32 mouse cellular contexts compared by ENCODE assay signal in the genomic region with DNA sequence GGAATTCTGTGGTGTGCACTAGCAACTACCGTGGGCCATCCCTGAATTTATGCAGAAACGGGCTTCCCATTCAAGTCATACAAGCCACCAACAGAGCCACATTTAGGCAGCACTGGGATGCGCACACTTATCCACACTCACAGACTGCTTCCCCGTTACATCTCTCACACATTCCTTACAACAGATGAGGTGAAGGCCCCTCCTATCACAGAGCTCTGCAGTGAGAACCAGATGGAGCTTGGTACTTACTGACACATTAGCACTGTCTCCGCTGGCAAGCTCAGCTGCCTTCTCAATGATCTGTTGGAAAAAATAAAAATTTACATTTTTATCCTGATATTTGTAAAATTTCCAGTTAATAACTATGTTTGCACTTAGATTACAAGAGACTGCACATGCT. TPM values are rescaled to one million over a fixed set of nuclear protein-coding genes. Genes with fewer than 3 reads are reported as not detected.
DNase-seq lines count a peak whose midpoint lies in the region; ATAC-seq and TF ChIP-seq lines count a peak whose summit lies in the region.
"Had no signal": no experiment of that assay in that cellular context is flagged by ENCODE, and none has a peak within 500 bp of the region (broad histone marks: within the 10 kb centered on the region; RNA-seq: fewer than 3 reads in every experiment).

No protein-coding gene starts in this region.

- no peaks in the 10 kb centered on the region for H3K4me1 ChIP-seq in midbrain, postnatal 0 days (ENCODE audit: insufficient read depth, low read length)
- H3K4me1 ChIP-seq in midbrain, embryonic 14.5 days (ENCODE audit: control insufficient read depth, insufficient read depth, low read length): no peaks in the 10 kb centered on the region
- H3K4me1 ChIP-seq: heart, embryonic 13.5 days; limb, embryonic 13.5 days; lung, embryonic 15.5 days; stomach, embryonic 15.5 days had no signal

- no peak for TF ChIP-seq CTCF in midbrain, postnatal 0 days (IDR thresholded peaks at IDR 0.05)
- TF ChIP-seq CTCF in brain, embryonic 14.5 days (IDR thresholded peaks at IDR 0.05; ENCODE audit: borderline replicate concordance, extremely low read depth, insufficient read depth, insufficient read length): no peak

- DNase-seq in frontal cortex, postnatal 25 days (ENCODE audit: low spot score in 2 of 2): no peak
- peak; percentile 9 for DNase-seq in midbrain, postnatal 0 days (ENCODE audit: low spot score)
- no peak for DNase-seq in midbrain, embryonic 14.5 days
- DNase-seq in brain, embryonic 14.5 days (ENCODE audit: low read depth): peak; percentile 73
- peak; percentile 25 for DNase-seq in layer of hippocampus, postnatal 36 days
- DNase-seq in lung, postnatal 4 days: no peak
- DNase-seq: adrenal gland, postnatal 14 days; cerebellum, adult 8-10 months; cerebellum, postnatal 36 days; gastrocnemius, postnatal 10 days; heart, postnatal 10 days; kidney, adult 9 months; kidney, postnatal 10 days; thymus, postnatal 14 days had no signal

- no peaks in the 10 kb centered on the region for H3K27me3 ChIP-seq in midbrain, postnatal 0 days (ENCODE audit: insufficient read depth, low read length)
- H3K27me3 ChIP-seq in midbrain, embryonic 14.5 days (ENCODE audit: control insufficient read depth, insufficient read depth, low read length): no peaks in the 10 kb centered on the region
- H3K27me3 ChIP-seq: heart, embryonic 13.5 days; limb, embryonic 13.5 days; lung, embryonic 15.5 days; stomach, embryonic 15.5 days had no signal

- peak; percentile 67 for ATAC-seq in frontal cortex, adult (ENCODE audit: low TSS enrichment)
- ATAC-seq in midbrain, postnatal 0 days (ENCODE audit: low FRiP score): no peak
- no peak for ATAC-seq in midbrain, embryonic 14.5 days (ENCODE audit: low FRiP score, low TSS enrichment)
- ATAC-seq: CD4-positive, CD25-positive, alpha-beta regulatory T cell, adult 4 months; intestine, postnatal 0 days had no signal

- H3K27ac ChIP-seq in midbrain, postnatal 0 days (ENCODE audit: low read depth, low read length): no peak overlapping the region
- no peak overlapping the region for H3K27ac ChIP-seq in midbrain, embryonic 14.5 days (replicated peaks; ENCODE audit: low read depth, low read length)
- H3K27ac ChIP-seq: heart, embryonic 13.5 days; hindbrain, embryonic 14.5 days; limb, embryonic 13.5 days; lung, embryonic 15.5 days; stomach, embryonic 15.5 days had no signal

- no peak overlapping the region for H3K4me2 ChIP-seq in midbrain, postnatal 0 days (ENCODE audit: low read depth, low read length, poor library complexity, severe bottlenecking)
- no peak overlapping the region for H3K4me2 ChIP-seq in midbrain, embryonic 14.5 days (ENCODE audit: low read length)
- H3K4me2 ChIP-seq: heart, embryonic 13.5 days; hindbrain, embryonic 14.5 days; limb, embryonic 13.5 days; liver, embryonic 11.5 days; lung, embryonic 15.5 days; midbrain, embryonic 11.5 days; stomach, embryonic 15.5 days had no signal

- no peaks in the 10 kb centered on the region for H3K9me3 ChIP-seq in midbrain, postnatal 0 days (ENCODE audit: low read length)
- no peaks in the 10 kb centered on the region for H3K9me3 ChIP-seq in midbrain, embryonic 14.5 days (ENCODE audit: control insufficient read depth, low read length)
- H3K9me3 ChIP-seq: heart, embryonic 13.5 days; limb, embryonic 13.5 days; lung, embryonic 15.5 days; stomach, embryonic 15.5 days had no signal

- no peak overlapping the region for H3K9ac ChIP-seq in midbrain, postnatal 0 days (replicated peaks; ENCODE audit: low read length, poor library complexity, severe bottlenecking)
- no peak overlapping the region for H3K9ac ChIP-seq in midbrain, embryonic 14.5 days (replicated peaks; ENCODE audit: low read length)
- H3K9ac ChIP-seq: hindbrain, embryonic 14.5 days; limb, embryonic 13.5 days; lung, embryonic 15.5 days; stomach, embryonic 15.5 days had no signal

- TF ChIP-seq POLR2A in brain, embryonic 14.5 days (IDR thresholded peaks at IDR 0.05; ENCODE audit: borderline replicate concordance, extremely low read depth, insufficient read depth, insufficient read length, poor library complexity, severe bottlenecking): no peak

- 88% methylated on average over 5 of the region's 5 CpGs for WGBS in midbrain, postnatal 0 days
- WGBS in midbrain, embryonic 14.5 days: 89% methylated on average over 5 of the region's 5 CpGs

- H3K36me3 ChIP-seq in midbrain, postnatal 0 days (ENCODE audit: insufficient read depth, low read length): peaks cover 29% of the 10 kb centered on the region
- H3K36me3 ChIP-seq in midbrain, embryonic 14.5 days (ENCODE audit: control insufficient read depth, insufficient read depth, low read length): peaks cover 20% of the 10 kb centered on the region; the same call in 1 of the 2 replicates
- H3K36me3 ChIP-seq: lung, embryonic 15.5 days; stomach, embryonic 15.5 days had no signal

- H3K4me3 ChIP-seq in midbrain, postnatal 0 days (ENCODE audit: low read depth, low read length): no peak overlapping the region
- H3K4me3 ChIP-seq in midbrain, embryonic 14.5 days (replicated peaks; ENCODE audit: low read depth, low read length): no peak overlapping the region
- H3K4me3 ChIP-seq: heart, embryonic 13.5 days; limb, embryonic 13.5 days; lung, embryonic 15.5 days; stomach, embryonic 15.5 days had no signal

RNA-seq across cellular contexts. Expression of a gene that starts 29.8 kb away (rescaled TPM):
- total RNA-seq in midbrain, postnatal 0 days (2014; rRNA removed): not detected in 2 replicates
- 0.15 and 0.16 TPM in 2 replicates for polyA plus RNA-seq in midbrain, postnatal 0 days (2015; fragmentation: Nextera tagmentation; extraction: Ambion mirVana)
- not detected in 2 replicates for polyA plus RNA-seq in midbrain, embryonic 14.5 days (2014; fragmentation: Nextera tagmentation; extraction: Ambion mirVana)
- 0.04 and 0.08 TPM in 2 replicates for polyA plus RNA-seq in brain, embryonic 14.5 days (2012; rRNA removed)
- total RNA-seq in layer of hippocampus, postnatal 36 days (2021): not detected
- total RNA-seq: adrenal gland, postnatal 14 days; gastrocnemius, postnatal 10 days; heart, adult 8-10 months; heart, postnatal 10 days; hematopoietic stem cell, adult 5-6 weeks; left cerebral cortex, adult 18-20 months; left cerebral cortex, postnatal 25 days; neutrophil, adult 5-6 weeks had no signal
- polyA plus RNA-seq: embryonic facial prominence, embryonic 11.5 days; gonadal fat pad, adult 2 months; heart, embryonic 13.5 days; limb, embryonic 13.5 days; liver, embryonic 11.5 days; lung, embryonic 15.5 days; urinary bladder, adult 2 months had no signal

Comparison
In these comparisons a context has a peak if more than half of its experiments do, and no peak if none do; other contexts are left out.
1. DNase-seq: peak in midbrain, postnatal 0 days (single experiment), brain, embryonic 14.5 days (single experiment) and layer of hippocampus, postnatal 36 days (2 of 2); none in frontal cortex, postnatal 25 days (0 of 2), midbrain, embryonic 14.5 days (single experiment) and lung, postnatal 4 days (0 of 2).